Mouse (Mus musculus) limb, embryonic 12.5 days (tissue): ENCODE data around the gene Ddx27. TPM values are rescaled to one million over a fixed set of nuclear protein-coding genes. Genes with fewer than 3 reads are reported as not detected.
A peak's percentile ranks its signal among the peaks of the same experiment; 100 is the strongest.

Experiments used
- ATAC-seq: fragments of 200-750 bp; cut with Nextera tagmentation; 2 replicates; pipeline ENCODE4 v1.8.0; 2017; ENCODE audit warnings: low read depth, moderate TSS enrichment; ENCODE audit not compliant: insufficient number of reproducible peaks, insufficient read depth, low FRiP score, low TSS enrichment
- H3K27ac ChIP-seq: fragments of 300-500 bp; sonication (generic); 2 replicates; pipeline ENCODE4 v1.5.1; 2016; ENCODE audit warnings: mild to moderate bottlenecking, moderate library complexity
- H3K27me3 ChIP-seq: fragments of 300-500 bp; sonication (generic); 2 replicates; pipeline ENCODE4 v1.6.1; 2016; ENCODE audit warnings: mild to moderate bottlenecking, moderate library complexity
- H3K36me3 ChIP-seq: fragments of 300-500 bp; sonication (generic); 2 replicates; pipeline ENCODE4 v1.6.1; 2016; ENCODE audit warnings: mild to moderate bottlenecking, moderate library complexity
- H3K4me1 ChIP-seq: fragments of 300-500 bp; sonication (generic); replicated peaks from 2 replicates; pipeline ENCODE4 v1.6.1; 2016
- H3K4me2 ChIP-seq: fragments of 300-500 bp; sonication (generic); 2 replicates; pipeline ENCODE4 v1.6.1; 2016; ENCODE audit warnings: mild to moderate bottlenecking, moderate library complexity
- H3K4me3 ChIP-seq: fragments of 300-500 bp; sonication (generic); replicated peaks from 2 replicates; pipeline ENCODE4 v1.5.1; 2016; ENCODE audit warnings: mild to moderate bottlenecking
- H3K9ac ChIP-seq: fragments of 300-500 bp; sonication (generic); replicated peaks from 2 replicates; pipeline ENCODE4 v1.6.1; 2016; ENCODE audit warnings: mild to moderate bottlenecking, moderate library complexity
- H3K9me3 ChIP-seq: fragments of 300-500 bp; sonication (generic); 2 replicates; pipeline ENCODE4 v1.6.1; 2016; ENCODE audit warnings: mild to moderate bottlenecking, moderate library complexity
- WGBS: fragments of 180-500 bp; shearing (Covaris S2); methylation state at CpG from one replicate; pipeline ENCODE4 v1.1.7; 2016; 5-methylcytosine and 5-hydroxymethylcytosine counted together
- polyA plus RNA-seq: library from polyadenylated mRNA; unstranded; fragments of >200 nt; fragmentation: Nextera tagmentation; extraction: Ambion mirVana; gene quantifications from 2 replicates; pipeline ENCODE4 v1.2.1, GENCODE M21; 2016

The Ddx27 gene
- polyA plus RNA-seq, 1 experiment from 2014 or later, result 62.8 TPM

- no peak overlapping the region for H3K4me3 ChIP-seq
- no peak overlapping the region for H3K9ac ChIP-seq
- no peak overlapping the region for H3K4me2 ChIP-seq
- no peaks in the 10 kb centered on the region for H3K27me3 ChIP-seq
- no peaks in the 10 kb centered on the region for H3K9me3 ChIP-seq
- WGBS, result 93% methylated on average over 15 of the region's 15 CpGs
- peaks cover 64% of the 10 kb centered on the region for H3K36me3 ChIP-seq
- no peak for ATAC-seq
- H3K4me1 ChIP-seq, result peaks cover 9% of the 10 kb centered on the region
- no peak overlapping the region for H3K27ac ChIP-seq
Observed at GRCm38 (mm10) chr2:167056210-167056941, 41.4 kb downstream of the Ddx27 start.

GRCm38 (mm10) chr2:167056942-167057323 lies 41.9 kb downstream of the Ddx27 start:
- Histone ChIP-seq H3K4me3 (no peak overlapping the region), H3K27ac (no peak overlapping the region), H3K4me1 (peaks cover 15% of the 10 kb centered on the region), H3K4me2 (no peak overlapping the region), H3K9ac (no peak overlapping the region), H3K9me3 (no peaks in the 10 kb centered on the region), H3K36me3 (peaks cover 58% of the 10 kb centered on the region), H3K27me3 (no peaks in the 10 kb centered on the region)
- ATAC-seq, result no peak
- WGBS, result 87% methylated on average over 5 of the region's 5 CpGs

- Histone ChIP-seq H3K36me3 (peaks cover 50% of the 10 kb centered on the region), H3K4me2 (no peak overlapping the region), H3K27me3 (no peaks in the 10 kb centered on the region), H3K4me1 (peaks cover 16% of the 10 kb centered on the region), H3K9ac (no peak overlapping the region), H3K9me3 (no peaks in the 10 kb centered on the region), H3K4me3 (no peak overlapping the region), H3K27ac (no peak overlapping the region)
- WGBS, result 60% methylated on average over 3 of the region's 3 CpGs
- ATAC-seq, result no peak
Observed at GRCm38 (mm10) chr2:167058201-167058600, 43.2 kb downstream of the Ddx27 start.

GRCm38 (mm10) chr2:167058814-167059387 lies 43.9 kb downstream of the Ddx27 start:
- no peak for ATAC-seq
- H3K27me3 ChIP-seq, result no peaks in the 10 kb centered on the region
- no peaks in the 10 kb centered on the region for H3K9me3 ChIP-seq

GRCm38 (mm10) chr2:167059536-167059935 lies 44.5 kb downstream of the Ddx27 start:
- H3K36me3 ChIP-seq, result peaks cover 44% of the 10 kb centered on the region
- H3K9ac ChIP-seq, result no peak overlapping the region
- H3K4me3 ChIP-seq, result no peak overlapping the region

More at GRCm38 (mm10) chr2:167058814-167059387, 43.9 kb downstream of the Ddx27 start:
- WGBS, result 51% methylated on average over 3 of the region's 3 CpGs
- no peak overlapping the region for H3K4me3 ChIP-seq
- H3K4me1 ChIP-seq, result peaks cover 16% of the 10 kb centered on the region
- H3K4me2 ChIP-seq, result no peak overlapping the region
- H3K36me3 ChIP-seq, result peaks cover 45% of the 10 kb centered on the region
- H3K9ac ChIP-seq, result no peak overlapping the region
- no peak overlapping the region for H3K27ac ChIP-seq

GRCm38 (mm10) chr2:167059960-167060359 lies 45.0 kb downstream of the Ddx27 start:
- no peaks in the 10 kb centered on the region for H3K9me3 ChIP-seq
- ATAC-seq, result no peak
- no peak overlapping the region for H3K9ac ChIP-seq
- no peak overlapping the region for H3K4me3 ChIP-seq
- no peak overlapping the region for H3K4me2 ChIP-seq
- 69% methylated on average over 12 of the region's 12 CpGs for WGBS
- peaks cover 20% of the 10 kb centered on the region for H3K4me1 ChIP-seq
- no peaks in the 10 kb centered on the region for H3K27me3 ChIP-seq
- H3K27ac ChIP-seq, result no peak overlapping the region
- H3K36me3 ChIP-seq, result peaks cover 44% of the 10 kb centered on the region

More at GRCm38 (mm10) chr2:167059536-167059935, 44.5 kb downstream of the Ddx27 start:
- Histone ChIP-seq H3K27ac (no peak overlapping the region), H3K4me1 (peaks cover 16% of the 10 kb centered on the region), H3K9me3 (no peaks in the 10 kb centered on the region), H3K27me3 (no peaks in the 10 kb centered on the region), H3K4me2 (no peak overlapping the region)
- ATAC-seq, result no peak
- 58% methylated on average over 8 of the region's 8 CpGs for WGBS

- Histone ChIP-seq H3K9ac (peak overlapping the region; percentile 31; the same call in 1 of the 2 replicates), H3K36me3 (peaks cover 44% of the 10 kb centered on the region), H3K4me1 (peaks cover 24% of the 10 kb centered on the region), H3K27ac (no peak overlapping the region), H3K27me3 (no peaks in the 10 kb centered on the region), H3K9me3 (no peaks in the 10 kb centered on the region), H3K4me3 (no peak overlapping the region), H3K4me2 (no peak overlapping the region)
- WGBS, result 66% methylated on average over 3 of the region's 3 CpGs
- no peak for ATAC-seq
Observed at GRCm38 (mm10) chr2:167060360-167060759, 45.4 kb downstream of the Ddx27 start.

- H3K4me3 ChIP-seq, result no peak overlapping the region
Observed at GRCm38 (mm10) chr2:167060761-167061160, 45.8 kb downstream of the Ddx27 start.

GRCm38 (mm10) chr2:167061381-167062034 lies 46.5 kb downstream of the Ddx27 start:
- Histone ChIP-seq H3K9ac (peak overlapping the region; percentile 95), H3K27me3 (no peaks in the 10 kb centered on the region), H3K4me3 (peak overlapping the region; percentile 77), H3K4me2 (peak overlapping the region; percentile 89), H3K4me1 (peaks cover 30% of the 10 kb centered on the region), H3K9me3 (no peaks in the 10 kb centered on the region), H3K27ac (peak overlapping the region; percentile 90; the same call in 1 of the 2 replicates), H3K36me3 (peaks cover 44% of the 10 kb centered on the region)
- 14% methylated on average over 11 of the region's 11 CpGs for WGBS
- ATAC-seq, result no peak

More at GRCm38 (mm10) chr2:167060761-167061160, 45.8 kb downstream of the Ddx27 start:
- peaks cover 44% of the 10 kb centered on the region for H3K36me3 ChIP-seq
- H3K4me1 ChIP-seq, result peaks cover 28% of the 10 kb centered on the region
- 0 out of 2 replicates have a peak overlapping the region, but pooled peaks have one; percentile 89 for H3K4me2 ChIP-seq
- no peaks in the 10 kb centered on the region for H3K9me3 ChIP-seq
- ATAC-seq, result no peak
- H3K9ac ChIP-seq, result peak overlapping the region; percentile 31; the same call in 1 of the 2 replicates
- H3K27ac ChIP-seq, result no peak overlapping the region
- no peaks in the 10 kb centered on the region for H3K27me3 ChIP-seq

- H3K4me2 ChIP-seq, result peak overlapping the region; percentile 89
- no peaks in the 10 kb centered on the region for H3K27me3 ChIP-seq
- peaks cover 38% of the 10 kb centered on the region for H3K36me3 ChIP-seq
- peak overlapping the region; percentile 90 for H3K27ac ChIP-seq
- no peaks in the 10 kb centered on the region for H3K9me3 ChIP-seq
- peaks cover 30% of the 10 kb centered on the region for H3K4me1 ChIP-seq
- ATAC-seq, result peak; percentile 94
- peak overlapping the region; percentile 77 for H3K4me3 ChIP-seq
- WGBS, result under 1% methylated on average over 58 of the region's 60 CpGs
- H3K9ac ChIP-seq, result peak overlapping the region; percentile 95
Observed at GRCm38 (mm10) chr2:167062497-167062911, 47.5 kb downstream of the Ddx27 start.
